Mouse (Mus musculus) midbrain, embryonic 16.5 days (tissue): ENCODE data around the gene Syk. TPM values are rescaled to one million over a fixed set of nuclear protein-coding genes. Genes with fewer than 3 reads are reported as not detected.

Experiments used
- ATAC-seq: fragments of 200-750 bp; cut with Nextera tagmentation; 2 replicates; pipeline ENCODE4 v1.8.0; 2017; ENCODE audit warnings: moderate TSS enrichment
- H3K27ac ChIP-seq: fragments of 300-500 bp; sonication (generic); 2 replicates; pipeline ENCODE4 v1.5.1; 2014; ENCODE audit warnings: mild to moderate bottlenecking, low read length, mixed read lengths
- H3K27me3 ChIP-seq: fragments of 300-500 bp; sonication (generic); 2 replicates; pipeline ENCODE4 v1.6.1; 2014; ENCODE audit warnings: low read depth, low read length, mixed read lengths; ENCODE audit not compliant: control insufficient read depth, insufficient read depth
- H3K36me3 ChIP-seq: fragments of 300-500 bp; sonication (generic); 2 replicates; pipeline ENCODE4 v1.6.1; 2014; ENCODE audit warnings: mild to moderate bottlenecking, low read length, moderate library complexity, mixed read lengths; ENCODE audit not compliant: control insufficient read depth, insufficient read depth
- H3K4me1 ChIP-seq: fragments of 300-500 bp; sonication (generic); 2 replicates; pipeline ENCODE4 v1.6.1; 2014; ENCODE audit warnings: mild to moderate bottlenecking, low read length, mixed read lengths; ENCODE audit not compliant: control insufficient read depth, insufficient read depth
- H3K4me2 ChIP-seq: fragments of 300-500 bp; sonication (generic); 2 replicates; pipeline ENCODE4 v1.6.1; 2014; ENCODE audit warnings: mild to moderate bottlenecking, low read length, mixed read lengths
- H3K4me3 ChIP-seq: fragments of 300-500 bp; sonication (generic); 2 replicates; pipeline ENCODE4 v1.5.1; 2014; ENCODE audit warnings: low read depth, mild to moderate bottlenecking, low read length, moderate library complexity, mixed read lengths
- H3K9ac ChIP-seq: fragments of 300-500 bp; sonication (generic); 2 replicates; pipeline ENCODE4 v1.6.1; 2014; ENCODE audit warnings: low read depth, low read length, mixed read lengths
- H3K9me3 ChIP-seq: fragments of 300-500 bp; sonication (generic); replicated peaks from 2 replicates; pipeline ENCODE4 v1.6.1; 2014; ENCODE audit warnings: mild to moderate bottlenecking, low read length, mixed read lengths; ENCODE audit not compliant: control insufficient read depth, poor library complexity, severe bottlenecking
- WGBS: fragments of 180-500 bp; shearing (Covaris S2); extraction: QIAGEN DNeasy Blood & Tissue Kit; methylation state at CpG from one replicate; pipeline ENCODE4 v1.1.7; 2014; 5-methylcytosine and 5-hydroxymethylcytosine counted together
- polyA plus RNA-seq: library from polyadenylated mRNA; unstranded; fragments of >200 nt; fragmentation: Nextera tagmentation; extraction: Ambion mirVana; gene quantifications from 2 replicates; pipeline ENCODE4 v1.2.1, GENCODE M21; 2015

The Syk gene
- polyA plus RNA-seq, 1 experiment from 2014 or later: 1.2 TPM

DNA sequence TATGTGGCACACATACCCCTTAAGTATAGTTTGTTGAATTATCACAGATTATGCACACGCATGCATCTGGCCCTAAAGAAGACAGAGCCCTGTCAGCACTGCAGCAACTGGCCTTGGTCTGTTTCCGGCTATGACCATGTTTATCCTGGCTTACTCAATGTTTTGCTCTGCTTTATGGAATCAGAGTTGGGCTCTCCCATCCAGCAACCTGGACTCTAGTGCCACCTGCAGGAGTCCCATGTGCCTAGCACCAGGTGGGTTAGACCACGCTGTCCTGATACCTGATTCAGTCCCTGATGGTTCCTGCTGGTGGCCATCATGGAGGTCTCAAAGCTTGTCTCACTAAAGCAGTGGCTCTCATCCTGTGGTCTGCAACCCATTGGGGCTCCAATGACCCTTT, 86.9 kb downstream of the Syk start:
- no peak overlapping the region for H3K4me2 ChIP-seq

GRCm38 (mm10) chr13:52673272-52673671, 90.3 kb downstream of the Syk start:
- 78% methylated on average over 4 of the region's 4 CpGs for WGBS
- Histone ChIP-seq H3K4me3 (no peak overlapping the region), H3K9ac (no peak overlapping the region)

More for the DNA sequence above, 86.9 kb downstream of the Syk start:
- Histone ChIP-seq H3K9ac (no peak overlapping the region), H3K9me3 (peaks cover 5% of the 10 kb centered on the region; the same call in 1 of the 2 replicates), H3K4me1 (no peaks in the 10 kb centered on the region), H3K36me3 (no peaks in the 10 kb centered on the region), H3K27ac (no peak overlapping the region), H3K27me3 (no peaks in the 10 kb centered on the region), H3K4me3 (no peak overlapping the region)
- WGBS: 77% methylated on average over 3 of the region's 3 CpGs
- no peak for ATAC-seq

GRCm38 (mm10) chr13:52673856-52674255, 90.9 kb downstream of the Syk start:
- Histone ChIP-seq H3K4me2 (no peak overlapping the region), H3K4me1 (no peaks in the 10 kb centered on the region), H3K4me3 (no peak overlapping the region), H3K36me3 (no peaks in the 10 kb centered on the region), H3K27me3 (no peaks in the 10 kb centered on the region), H3K9ac (no peak overlapping the region), H3K27ac (no peak overlapping the region), H3K9me3 (peaks cover 5% of the 10 kb centered on the region; the same call in 1 of the 2 replicates)
- no peak for ATAC-seq
- WGBS: 72% methylated on average over 4 of the region's 4 CpGs

More at GRCm38 (mm10) chr13:52673272-52673671, 90.3 kb downstream of the Syk start:
- peaks cover 5% of the 10 kb centered on the region; the same call in 1 of the 2 replicates for H3K9me3 ChIP-seq
- H3K4me1 ChIP-seq: no peaks in the 10 kb centered on the region
- no peak overlapping the region for H3K4me2 ChIP-seq
- no peak for ATAC-seq
- H3K36me3 ChIP-seq: no peaks in the 10 kb centered on the region
- H3K27me3 ChIP-seq: no peaks in the 10 kb centered on the region
- no peak overlapping the region for H3K27ac ChIP-seq

- 46% methylated on average over 12 of the region's 12 CpGs for WGBS
- no peak overlapping the region for H3K27ac ChIP-seq
- H3K4me2 ChIP-seq: no peak overlapping the region
- no peak overlapping the region for H3K4me3 ChIP-seq
- no peak for ATAC-seq
- H3K9me3 ChIP-seq: peaks cover 5% of the 10 kb centered on the region; the same call in 1 of the 2 replicates
- H3K27me3 ChIP-seq: no peaks in the 10 kb centered on the region
- H3K9ac ChIP-seq: no peak overlapping the region
- no peaks in the 10 kb centered on the region for H3K4me1 ChIP-seq
- H3K36me3 ChIP-seq: no peaks in the 10 kb centered on the region
Measured at GRCm38 (mm10) chr13:52674839-52675238, 91.9 kb downstream of the Syk start.

DNA sequence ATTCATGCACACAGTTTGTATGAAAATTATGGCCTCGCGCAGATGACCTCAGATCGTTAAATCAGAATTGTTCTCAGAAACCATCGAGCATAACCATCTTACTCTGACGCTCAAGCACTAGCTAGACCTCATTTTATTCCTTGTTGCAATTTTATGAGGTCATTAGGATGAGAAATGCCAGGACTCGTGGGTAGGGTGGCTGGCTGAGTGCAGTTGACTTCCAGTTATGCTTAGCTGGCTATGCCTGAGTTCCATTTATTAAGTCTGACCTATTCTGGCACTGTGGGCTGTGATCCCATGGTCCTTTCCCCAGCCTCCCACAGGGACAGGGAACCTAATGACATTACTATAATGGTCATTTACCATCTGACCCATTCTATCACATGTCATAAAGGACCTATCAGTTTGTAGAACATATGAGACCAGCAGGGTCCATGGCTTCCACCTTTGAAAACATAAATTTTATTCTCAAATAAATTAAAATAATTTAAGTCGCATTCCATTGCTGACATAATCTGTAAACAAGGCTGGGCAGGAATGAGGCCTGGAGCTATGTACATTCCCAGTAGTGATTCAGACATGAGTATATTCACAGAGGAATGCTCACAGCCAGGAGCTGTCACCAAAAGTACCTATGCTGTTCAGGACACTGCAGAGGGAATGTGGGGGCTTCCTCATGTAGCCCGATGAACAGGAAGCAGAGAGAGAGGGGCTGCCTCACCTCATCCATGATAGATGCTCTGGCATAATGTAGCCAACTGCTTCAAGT, 92.7 kb downstream of the Syk start:
- no peak for ATAC-seq
- peaks cover 5% of the 10 kb centered on the region; the same call in 1 of the 2 replicates for H3K9me3 ChIP-seq
- 82% methylated on average over 8 of the region's 8 CpGs for WGBS
- no peak overlapping the region for H3K4me3 ChIP-seq
- no peak overlapping the region for H3K9ac ChIP-seq
- no peak overlapping the region for H3K27ac ChIP-seq
- H3K4me1 ChIP-seq: no peaks in the 10 kb centered on the region
- H3K27me3 ChIP-seq: no peaks in the 10 kb centered on the region
- H3K36me3 ChIP-seq: no peaks in the 10 kb centered on the region
- no peak overlapping the region for H3K4me2 ChIP-seq

GRCm38 (mm10) chr13:52676671-52677445, 93.9 kb downstream of the Syk start:
- Histone ChIP-seq H3K9me3 (peaks cover 5% of the 10 kb centered on the region; the same call in 1 of the 2 replicates), H3K9ac (no peak overlapping the region), H3K27me3 (no peaks in the 10 kb centered on the region), H3K4me3 (no peak overlapping the region), H3K27ac (no peak overlapping the region), H3K4me2 (no peak overlapping the region), H3K4me1 (no peaks in the 10 kb centered on the region), H3K36me3 (no peaks in the 10 kb centered on the region)
- ATAC-seq: no peak
- 80% methylated on average over 5 of the region's 5 CpGs for WGBS

DNA sequence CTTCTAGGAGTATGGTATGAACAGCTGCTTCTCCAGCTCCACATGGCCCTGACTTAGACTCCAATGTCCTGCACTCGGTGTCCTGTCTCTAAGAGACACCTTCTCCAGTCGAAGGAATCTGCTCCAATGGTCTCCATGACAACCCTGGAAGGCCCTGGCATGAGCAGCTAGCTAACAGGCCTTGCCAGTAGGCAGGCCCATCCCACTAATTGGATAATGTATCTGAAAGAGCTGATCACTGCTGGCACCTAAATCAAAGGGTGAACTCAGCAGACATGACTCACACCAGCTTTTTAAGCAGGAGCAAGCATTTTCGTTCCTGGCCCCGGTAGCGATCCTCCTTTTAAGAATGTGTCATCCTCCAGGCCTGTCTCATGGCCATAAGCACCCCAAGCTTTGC, 96.9 kb downstream of the Syk start:
- H3K4me3 ChIP-seq: no peak overlapping the region
- H3K4me2 ChIP-seq: no peak overlapping the region
- no peak overlapping the region for H3K27ac ChIP-seq
- no peak overlapping the region for H3K9ac ChIP-seq
- H3K4me1 ChIP-seq: 0 out of 2 replicates have a peak, but pooled peaks cover 5% of the 10 kb centered on the region
- H3K36me3 ChIP-seq: no peaks in the 10 kb centered on the region
- H3K27me3 ChIP-seq: no peaks in the 10 kb centered on the region
- 23% methylated on average over 5 of the region's 5 CpGs for WGBS
- H3K9me3 ChIP-seq: no peaks in the 10 kb centered on the region
- ATAC-seq: peak; percentile 86

DNA sequence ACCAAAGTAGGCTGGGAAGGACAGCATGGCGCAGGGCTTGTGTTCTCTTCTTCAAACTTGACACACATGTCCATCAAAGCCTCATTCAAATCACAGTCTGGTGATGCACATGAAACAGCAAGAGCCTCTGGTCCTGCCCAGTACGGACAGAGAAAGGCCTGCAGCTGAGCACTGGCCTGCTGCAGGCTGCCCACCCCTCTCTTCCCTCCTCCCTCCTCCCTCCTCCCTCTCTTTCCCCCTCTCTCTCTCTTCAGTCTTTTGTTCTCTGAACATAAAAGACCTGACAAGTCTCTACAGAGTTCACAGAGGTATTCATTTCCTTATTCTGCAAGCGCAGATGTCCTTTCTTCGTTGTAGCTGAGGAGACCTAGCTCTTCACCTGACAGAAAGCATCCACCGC, 99.1 kb downstream of the Syk start:
- Histone ChIP-seq H3K27me3 (no peaks in the 10 kb centered on the region), H3K36me3 (no peaks in the 10 kb centered on the region), H3K4me3 (no peak overlapping the region), H3K27ac (no peak overlapping the region), H3K4me2 (no peak overlapping the region), H3K9ac (no peak overlapping the region), H3K9me3 (no peaks in the 10 kb centered on the region), H3K4me1 (0 out of 2 replicates have a peak, but pooled peaks cover 5% of the 10 kb centered on the region)
- WGBS: 27% methylated on average over 5 of the region's 5 CpGs
- ATAC-seq: peak; percentile 39; the same call in 1 of the 2 replicates

- Histone ChIP-seq H3K4me1 (no peaks in the 10 kb centered on the region), H3K36me3 (no peaks in the 10 kb centered on the region), H3K9me3 (no peaks in the 10 kb centered on the region), H3K4me3 (no peak overlapping the region), H3K27me3 (no peaks in the 10 kb centered on the region), H3K4me2 (no peak overlapping the region), H3K9ac (no peak overlapping the region), H3K27ac (no peak overlapping the region)
- ATAC-seq: no peak
- WGBS: 95% methylated on average over 13 of the region's 13 CpGs
Measured at GRCm38 (mm10) chr13:52690425-52690824, 107.5 kb downstream of the Syk start.
